Mouse (Mus musculus): Measurements from ENCODE around the gene Extl1. TPM values are rescaled to one million over a fixed set of nuclear protein-coding genes. Genes with fewer than 3 reads are reported as not detected.
A peak's percentile ranks its signal among the peaks of the same experiment; 100 is the strongest.

Extl1 gene
- polyA plus RNA-seq, 1 experiment from 2014 or later = 1.2 TPM

- WGBS = 65% methylated on average over 3 of the region's 3 CpGs
- ATAC-seq (replicated peaks; ENCODE audit: low FRiP score, low TSS enrichment, low read depth) (no peak), DNase-seq (ENCODE audit: low spot score) (no peak)
- Histone ChIP-seq H3K4me3 (ENCODE audit: low read depth, low read length) (no peak overlapping the region), H3K36me3 (ENCODE audit: control insufficient read depth, insufficient read depth, low read length) (no peaks in the 10 kb centered on the region), H3K9ac (ENCODE audit: low read length) (no peak overlapping the region), H3K27me3 (replicated peaks; ENCODE audit: control insufficient read depth, insufficient read depth, low read length) (no peaks in the 10 kb centered on the region), H3K27ac (ENCODE audit: low read depth) (no peak overlapping the region), H3K4me2 (ENCODE audit: low read length) (no peak overlapping the region), H3K4me1 (replicated peaks; ENCODE audit: control insufficient read depth, insufficient read depth, low read length) (no peaks in the 10 kb centered on the region; the same call in 1 of the 2 replicates), H3K9me3 (ENCODE audit: control insufficient read depth, low read length) (no peaks in the 10 kb centered on the region)
These were observed 62.1 kb downstream of the Extl1 start for GRCm38 (mm10) chr4:134321524-134321923.

DNA sequence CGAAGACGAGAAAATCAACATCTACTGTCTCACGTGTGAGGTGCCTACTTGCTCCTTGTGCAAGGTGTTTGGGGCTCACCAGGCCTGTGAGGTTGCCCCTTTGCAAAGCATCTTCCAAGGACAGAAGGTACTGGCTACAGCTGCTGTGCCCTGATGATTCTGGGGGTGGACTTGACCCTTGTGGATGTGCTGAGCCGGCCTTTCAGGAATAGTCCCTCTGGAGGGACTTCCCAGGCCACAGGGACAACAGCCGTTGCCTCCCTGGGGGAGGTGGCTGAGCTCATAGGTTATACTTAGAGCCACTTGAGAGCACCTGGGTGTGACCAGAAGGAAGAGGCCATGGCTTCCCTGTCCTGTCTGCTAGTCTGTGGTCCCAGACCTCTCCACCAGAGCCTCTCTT, 64.0 kb downstream of the Extl1 start:
- no peak overlapping the region for H3K4me3 ChIP-seq (ENCODE audit: low read depth, low read length)
- no peak for DNase-seq (ENCODE audit: low spot score)
- no peaks in the 10 kb centered on the region; the same call in 1 of the 2 replicates for H3K4me1 ChIP-seq (replicated peaks; ENCODE audit: control insufficient read depth, insufficient read depth, low read length)
- H3K4me2 ChIP-seq (ENCODE audit: low read length) = no peak overlapping the region
- H3K9ac ChIP-seq (ENCODE audit: low read length) = no peak overlapping the region
- WGBS = 68% methylated on average over 5 of the region's 5 CpGs
- ATAC-seq (replicated peaks; ENCODE audit: low FRiP score, low TSS enrichment, low read depth) = no peak
- no peak overlapping the region for H3K27ac ChIP-seq (ENCODE audit: low read depth)
- H3K9me3 ChIP-seq (ENCODE audit: control insufficient read depth, low read length) = no peaks in the 10 kb centered on the region
- H3K36me3 ChIP-seq (ENCODE audit: control insufficient read depth, insufficient read depth, low read length) = no peaks in the 10 kb centered on the region
- H3K27me3 ChIP-seq (replicated peaks; ENCODE audit: control insufficient read depth, insufficient read depth, low read length) = no peaks in the 10 kb centered on the region

GRCm38 (mm10) chr4:134319074-134319473, 64.6 kb downstream of the Extl1 start:
- no peaks in the 10 kb centered on the region for H3K9me3 ChIP-seq (ENCODE audit: control insufficient read depth, low read length)
- no peaks in the 10 kb centered on the region for H3K36me3 ChIP-seq (ENCODE audit: control insufficient read depth, insufficient read depth, low read length)
- no peak overlapping the region for H3K9ac ChIP-seq (ENCODE audit: low read length)
- H3K27ac ChIP-seq (ENCODE audit: low read depth) = no peak overlapping the region
- H3K4me1 ChIP-seq (replicated peaks; ENCODE audit: control insufficient read depth, insufficient read depth, low read length) = no peaks in the 10 kb centered on the region; the same call in 1 of the 2 replicates
- ATAC-seq (replicated peaks; ENCODE audit: low FRiP score, low TSS enrichment, low read depth) = no peak
- no peaks in the 10 kb centered on the region for H3K27me3 ChIP-seq (replicated peaks; ENCODE audit: control insufficient read depth, insufficient read depth, low read length)
- no peak overlapping the region for H3K4me3 ChIP-seq (ENCODE audit: low read depth, low read length)
- H3K4me2 ChIP-seq (ENCODE audit: low read length) = no peak overlapping the region
- DNase-seq (ENCODE audit: low spot score) = no peak
- WGBS = 87% methylated on average over 5 of the region's 5 CpGs

DNA sequence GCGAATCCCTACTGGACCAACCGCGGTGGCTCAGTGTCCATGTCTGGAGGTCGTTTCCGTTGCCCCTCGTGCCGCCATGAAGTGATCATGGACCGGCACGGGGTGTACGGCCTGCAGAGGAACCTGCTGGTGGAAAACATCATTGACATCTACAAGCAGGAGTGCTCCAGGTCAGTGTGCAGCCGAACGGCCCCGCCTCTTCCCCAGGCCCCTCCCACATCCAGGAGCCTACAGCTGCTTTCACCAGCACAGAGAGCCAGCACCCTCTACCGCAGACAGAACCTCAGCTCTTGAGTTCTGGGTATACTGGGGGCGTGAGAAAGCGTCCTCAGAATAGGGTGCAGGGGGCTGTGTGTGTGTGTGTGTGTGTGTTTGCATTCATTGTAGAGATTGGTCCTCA, 67.3 kb downstream of the Extl1 start:
- Histone ChIP-seq H3K36me3 (ENCODE audit: control insufficient read depth, insufficient read depth, low read length) (no peaks in the 10 kb centered on the region), H3K4me1 (replicated peaks; ENCODE audit: control insufficient read depth, insufficient read depth, low read length) (no peaks in the 10 kb centered on the region; the same call in 1 of the 2 replicates), H3K4me2 (ENCODE audit: low read length) (no peak overlapping the region), H3K9me3 (ENCODE audit: control insufficient read depth, low read length) (no peaks in the 10 kb centered on the region), H3K9ac (ENCODE audit: low read length) (no peak overlapping the region), H3K27me3 (replicated peaks; ENCODE audit: control insufficient read depth, insufficient read depth, low read length) (no peaks in the 10 kb centered on the region), H3K4me3 (ENCODE audit: low read depth, low read length) (no peak overlapping the region), H3K27ac (ENCODE audit: low read depth) (no peak overlapping the region)
- WGBS = 50% methylated on average over 16 of the region's 16 CpGs
- DNase-seq (ENCODE audit: low spot score) = no peak
- ATAC-seq (replicated peaks; ENCODE audit: low FRiP score, low TSS enrichment, low read depth) = no peak

DNA sequence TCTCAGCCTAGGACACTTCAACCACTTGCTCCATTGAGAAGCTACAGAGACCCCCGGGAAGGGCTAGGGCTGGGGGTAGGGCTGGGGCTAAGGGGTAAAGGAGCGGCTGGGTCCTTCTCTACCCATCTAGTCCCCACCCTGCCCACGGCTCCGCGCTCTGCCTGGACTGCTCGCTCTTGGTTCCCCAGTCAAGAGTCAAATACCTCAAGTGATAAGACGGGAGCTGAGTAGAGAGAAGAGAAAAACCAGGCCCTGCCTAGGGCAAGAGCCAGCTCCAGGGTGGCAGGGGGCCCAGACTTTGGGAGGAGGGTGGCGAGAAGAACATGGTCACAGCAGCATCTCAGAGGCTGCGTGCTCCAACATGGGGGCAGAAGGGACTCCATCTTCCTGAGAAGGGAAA, 68.2 kb downstream of the Extl1 start:
- WGBS = 53% methylated on average over 9 of the region's 9 CpGs
- ATAC-seq (replicated peaks; ENCODE audit: low FRiP score, low TSS enrichment, low read depth) = no peak
- Histone ChIP-seq H3K36me3 (ENCODE audit: control insufficient read depth, insufficient read depth, low read length) (no peaks in the 10 kb centered on the region), H3K4me2 (ENCODE audit: low read length) (no peak overlapping the region), H3K27ac (ENCODE audit: low read depth) (no peak overlapping the region), H3K4me1 (replicated peaks; ENCODE audit: control insufficient read depth, insufficient read depth, low read length) (no peaks in the 10 kb centered on the region; the same call in 1 of the 2 replicates), H3K27me3 (replicated peaks; ENCODE audit: control insufficient read depth, insufficient read depth, low read length) (no peaks in the 10 kb centered on the region), H3K4me3 (ENCODE audit: low read depth, low read length) (no peak overlapping the region), H3K9me3 (ENCODE audit: control insufficient read depth, low read length) (no peaks in the 10 kb centered on the region), H3K9ac (ENCODE audit: low read length) (no peak overlapping the region)
- no peak for DNase-seq (ENCODE audit: low spot score)

- Histone ChIP-seq H3K27ac (ENCODE audit: low read depth) (no peak within 1 kb of the TSS), H3K4me2 (ENCODE audit: low read length) (no peak within 1 kb of the TSS), H3K9ac (ENCODE audit: low read length) (0 out of 2 replicates have a peak within 1 kb of the TSS, but pooled peaks have one; percentile 7), H3K9me3 (ENCODE audit: control insufficient read depth, low read length) (no peaks in the 10 kb centered on the region), H3K36me3 (ENCODE audit: control insufficient read depth, insufficient read depth, low read length) (no peaks in the 10 kb centered on the region), H3K27me3 (replicated peaks; ENCODE audit: control insufficient read depth, insufficient read depth, low read length) (no peaks in the 10 kb centered on the region), H3K4me3 (ENCODE audit: low read depth, low read length) (no peak within 1 kb of the TSS), H3K4me1 (replicated peaks; ENCODE audit: control insufficient read depth, insufficient read depth, low read length) (no peaks in the 10 kb centered on the region; the same call in 1 of the 2 replicates)
- no peak for ATAC-seq (replicated peaks; ENCODE audit: low FRiP score, low TSS enrichment, low read depth)
- WGBS = 26% methylated on average over 11 of the region's 11 CpGs
- no peak for DNase-seq (ENCODE audit: low spot score)
These were observed 68.8 kb downstream of the Extl1 start, which contains the start of gene Trim63 for GRCm38 (mm10) chr4:134314876-134315275. Gene Trim63, plus strand, starts transcription at chr4:134315120.

GRCm38 (mm10) chr4:134314081-134314655, 69.5 kb downstream of the Extl1 start:
- ATAC-seq (replicated peaks; ENCODE audit: low FRiP score, low TSS enrichment, low read depth) (no peak), DNase-seq (ENCODE audit: low spot score) (no peak)
- 80% methylated on average over 4 of the region's 4 CpGs for WGBS
- Histone ChIP-seq H3K27ac (ENCODE audit: low read depth) (no peak overlapping the region), H3K4me3 (ENCODE audit: low read depth, low read length) (no peak overlapping the region), H3K4me2 (ENCODE audit: low read length) (no peak overlapping the region), H3K36me3 (ENCODE audit: control insufficient read depth, insufficient read depth, low read length) (no peaks in the 10 kb centered on the region), H3K9ac (ENCODE audit: low read length) (no peak overlapping the region), H3K9me3 (ENCODE audit: control insufficient read depth, low read length) (no peaks in the 10 kb centered on the region), H3K27me3 (replicated peaks; ENCODE audit: control insufficient read depth, insufficient read depth, low read length) (no peaks in the 10 kb centered on the region), H3K4me1 (replicated peaks; ENCODE audit: control insufficient read depth, insufficient read depth, low read length) (no peaks in the 10 kb centered on the region; the same call in 1 of the 2 replicates)

GRCm38 (mm10) chr4:134312901-134313300, 70.7 kb downstream of the Extl1 start:
- ATAC-seq (replicated peaks; ENCODE audit: low FRiP score, low TSS enrichment, low read depth) (no peak), DNase-seq (ENCODE audit: low spot score) (no peak)
- WGBS = 95% methylated on average over 6 of the region's 6 CpGs
- Histone ChIP-seq H3K36me3 (ENCODE audit: control insufficient read depth, insufficient read depth, low read length) (no peaks in the 10 kb centered on the region), H3K27me3 (replicated peaks; ENCODE audit: control insufficient read depth, insufficient read depth, low read length) (no peaks in the 10 kb centered on the region), H3K4me3 (ENCODE audit: low read depth, low read length) (no peak overlapping the region), H3K27ac (ENCODE audit: low read depth) (no peak overlapping the region), H3K4me2 (ENCODE audit: low read length) (no peak overlapping the region), H3K4me1 (replicated peaks; ENCODE audit: control insufficient read depth, insufficient read depth, low read length) (no peaks in the 10 kb centered on the region; the same call in 1 of the 2 replicates), H3K9me3 (ENCODE audit: control insufficient read depth, low read length) (no peaks in the 10 kb centered on the region), H3K9ac (ENCODE audit: low read length) (no peak overlapping the region)

DNA sequence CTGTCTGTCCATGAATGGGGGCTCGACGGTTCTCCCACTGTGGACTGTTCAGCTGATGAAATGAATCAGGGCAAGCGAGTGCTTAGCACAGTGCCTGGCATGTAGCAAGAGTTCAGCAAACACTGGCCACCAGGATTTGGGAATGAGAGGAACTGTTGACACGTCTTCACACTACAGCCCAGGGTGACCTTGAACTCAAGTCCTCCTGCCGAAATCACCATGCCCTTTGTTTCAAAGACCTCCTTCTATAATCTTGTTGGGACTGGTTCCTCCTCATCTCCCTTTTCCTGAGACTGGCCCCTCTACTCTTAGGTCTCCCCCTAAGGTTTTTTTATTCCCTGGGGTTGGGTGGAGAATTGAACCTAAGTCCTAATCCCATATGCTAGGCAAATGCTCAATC, 71.3 kb downstream of the Extl1 start:
- Histone ChIP-seq H3K4me3 (ENCODE audit: low read depth, low read length) (no peak overlapping the region), H3K9ac (ENCODE audit: low read length) (no peak overlapping the region), H3K27ac (ENCODE audit: low read depth) (no peak overlapping the region), H3K36me3 (ENCODE audit: control insufficient read depth, insufficient read depth, low read length) (no peaks in the 10 kb centered on the region), H3K4me1 (replicated peaks; ENCODE audit: control insufficient read depth, insufficient read depth, low read length) (peaks cover 3% of the 10 kb centered on the region; the same call in 1 of the 2 replicates), H3K9me3 (ENCODE audit: control insufficient read depth, low read length) (no peaks in the 10 kb centered on the region), H3K4me2 (ENCODE audit: low read length) (no peak overlapping the region), H3K27me3 (replicated peaks; ENCODE audit: control insufficient read depth, insufficient read depth, low read length) (no peaks in the 10 kb centered on the region)
- no peak for ATAC-seq (replicated peaks; ENCODE audit: low FRiP score, low TSS enrichment, low read depth)
- DNase-seq (ENCODE audit: low spot score) = no peak
- 90% methylated on average over 5 of the region's 5 CpGs for WGBS
